ENCODE assay signal across 12 mouse cellular contexts in genomic region chr4:133495711-133496110, GRCm38 (mm10). TPM values are rescaled to one million over a fixed set of nuclear protein-coding genes. Genes with fewer than 3 reads are reported as not detected.
DNase-seq lines count a peak whose midpoint lies in the region; ATAC-seq lines count a peak whose summit lies in the region.
"Had no signal": no experiment of that assay in that cellular context is flagged by ENCODE, and none has a peak within 500 bp of the region (broad histone marks: within the 10 kb centered on the region; RNA-seq: fewer than 3 reads in every experiment).

No protein-coding gene starts in this region.

- H3K4me1 ChIP-seq in heart, embryonic 11.5 days (ENCODE audit: control insufficient read depth, insufficient read depth, low read length): peaks cover 25% of the 10 kb centered on the region
- peaks cover 13% of the 10 kb centered on the region for H3K4me1 ChIP-seq in midbrain, embryonic 14.5 days (ENCODE audit: control insufficient read depth, insufficient read depth, low read length)
- H3K4me1 ChIP-seq in midbrain, embryonic 16.5 days (ENCODE audit: control insufficient read depth, insufficient read depth, low read length): peaks cover 15% of the 10 kb centered on the region

- H3K27ac ChIP-seq in heart, embryonic 11.5 days (ENCODE audit: low read depth, low read length): no peak overlapping the region
- no peak overlapping the region for H3K27ac ChIP-seq in midbrain, embryonic 14.5 days (replicated peaks; ENCODE audit: low read depth, low read length)
- H3K27ac ChIP-seq in midbrain, embryonic 16.5 days (ENCODE audit: low read length): no peak overlapping the region
- H3K27ac ChIP-seq: heart, embryonic 15.5 days had no signal

- H3K4me3 ChIP-seq in heart, embryonic 11.5 days (ENCODE audit: low read depth, low read length): no peak overlapping the region
- no peak overlapping the region for H3K4me3 ChIP-seq in midbrain, embryonic 14.5 days (replicated peaks; ENCODE audit: low read depth, low read length)
- no peak overlapping the region for H3K4me3 ChIP-seq in midbrain, embryonic 16.5 days (ENCODE audit: low read depth, low read length)
- H3K4me3 ChIP-seq: heart, embryonic 15.5 days had no signal

- WGBS in heart, embryonic 11.5 days (ENCODE audit: insufficient replicate concordance): 28% methylated on average over 7 of the region's 7 CpGs
- WGBS in midbrain, embryonic 14.5 days: 35% methylated on average over 7 of the region's 7 CpGs
- 25% methylated on average over 7 of the region's 7 CpGs for WGBS in midbrain, embryonic 16.5 days

- no peaks in the 10 kb centered on the region for H3K36me3 ChIP-seq in heart, embryonic 11.5 days (ENCODE audit: control insufficient read depth, insufficient read depth, low read length)
- no peaks in the 10 kb centered on the region for H3K36me3 ChIP-seq in midbrain, embryonic 14.5 days (ENCODE audit: control insufficient read depth, insufficient read depth, low read length)
- no peaks in the 10 kb centered on the region for H3K36me3 ChIP-seq in midbrain, embryonic 16.5 days (ENCODE audit: control insufficient read depth, insufficient read depth, low read length)
- H3K36me3 ChIP-seq: heart, embryonic 15.5 days had no signal

- intact Hi-C loops in heart, postnatal 10 days (cut with DNase I): loop anchor here (2.0 kb wide), 1 partner anchor 71 kb away; no protein-coding TSS in a partner anchor

- H3K27me3 ChIP-seq in heart, embryonic 11.5 days (ENCODE audit: control insufficient read depth, insufficient read depth, low read length): peaks cover 61% of the 10 kb centered on the region
- H3K27me3 ChIP-seq in midbrain, embryonic 14.5 days (ENCODE audit: control insufficient read depth, insufficient read depth, low read length): peaks cover 63% of the 10 kb centered on the region
- H3K27me3 ChIP-seq in midbrain, embryonic 16.5 days (ENCODE audit: control insufficient read depth, insufficient read depth, low read depth, low read length): peaks cover 40% of the 10 kb centered on the region

- ATAC-seq in heart, embryonic 11.5 days (replicated peaks; ENCODE audit: insufficient number of reproducible peaks, low FRiP score, low TSS enrichment): no peak
- no peak for ATAC-seq in midbrain, embryonic 14.5 days (ENCODE audit: low FRiP score, low TSS enrichment)
- ATAC-seq in midbrain, embryonic 16.5 days: no peak
- no peak for ATAC-seq in granulocyte monocyte progenitor cell, adult 5-6 weeks (replicated peaks; ENCODE audit: poor library complexity, severe bottlenecking)

- H3K9ac ChIP-seq in heart, embryonic 11.5 days (ENCODE audit: low read depth, low read length): no peak overlapping the region
- no peak overlapping the region for H3K9ac ChIP-seq in midbrain, embryonic 14.5 days (replicated peaks; ENCODE audit: low read length)
- H3K9ac ChIP-seq in midbrain, embryonic 16.5 days (ENCODE audit: low read depth, low read length): no peak overlapping the region
- H3K9ac ChIP-seq: heart, embryonic 15.5 days had no signal

- DNase-seq in heart, postnatal 10 days: peak; percentile 63 to 70
- peak; percentile 28 for DNase-seq in midbrain, embryonic 14.5 days
- peak; percentile 66 to 71 for DNase-seq in cerebellum, adult 18-20 months
- peak; percentile 30 for DNase-seq in retina, adult 2 months (ENCODE audit: low read depth, low spot score)
- DNase-seq: layer of hippocampus, adult 9-11 months had no signal

- H3K4me2 ChIP-seq in heart, embryonic 11.5 days: no peak overlapping the region
- no peak overlapping the region for H3K4me2 ChIP-seq in midbrain, embryonic 14.5 days (ENCODE audit: low read length)
- H3K4me2 ChIP-seq in midbrain, embryonic 16.5 days (ENCODE audit: low read length): no peak overlapping the region
- H3K4me2 ChIP-seq: heart, embryonic 15.5 days had no signal

- no peaks in the 10 kb centered on the region for H3K9me3 ChIP-seq in heart, embryonic 11.5 days (replicated peaks; ENCODE audit: control insufficient read depth, low read length)
- no peaks in the 10 kb centered on the region for H3K9me3 ChIP-seq in midbrain, embryonic 14.5 days (ENCODE audit: control insufficient read depth, low read length)
- no peaks in the 10 kb centered on the region for H3K9me3 ChIP-seq in midbrain, embryonic 16.5 days (replicated peaks; ENCODE audit: control insufficient read depth, low read length, poor library complexity, severe bottlenecking)
- H3K9me3 ChIP-seq: heart, embryonic 15.5 days had no signal

RNA-seq across cellular contexts. Expression of gene Trnp1, which starts 2.6 kb away (rescaled TPM):
- total RNA-seq in heart, postnatal 10 days (2021): 1 to 10 TPM; 1.6 to 2.8 TPM
- polyA plus RNA-seq in heart, embryonic 11.5 days (2014; fragmentation: Nextera tagmentation; extraction: Ambion mirVana): 0.94 and 1.4 TPM in 2 replicates
- 5.5 and 7.8 TPM in 2 replicates for polyA plus RNA-seq in midbrain, embryonic 14.5 days (2014; fragmentation: Nextera tagmentation; extraction: Ambion mirVana)
- polyA plus RNA-seq in midbrain, embryonic 16.5 days (2015; fragmentation: Nextera tagmentation; extraction: Ambion mirVana): 5.7 and 8.2 TPM in 2 replicates
- total RNA-seq in granulocyte monocyte progenitor cell, adult 5-6 weeks (2014; fragmentation: Nextera tagmentation): not detected in 2 replicates
- total RNA-seq in granulocyte monocyte progenitor cell, adult 5-6 weeks (2017): not detected in 2 replicates
- polyA plus RNA-seq: liver, embryonic 16.5 days had no signal

RNA-seq across cellular contexts. Expression of gene Tent5b, which starts 15.8 kb away (rescaled TPM):
- 1 to 10 TPM in 1 of 2 experiments, under 1 TPM in 1; 0.87 to 8.5 TPM for total RNA-seq in heart, postnatal 10 days (2021)
- polyA plus RNA-seq in heart, embryonic 11.5 days (2014; fragmentation: Nextera tagmentation; extraction: Ambion mirVana): 0.47 and 0.83 TPM in 2 replicates
- 0.09 and 0.15 TPM in 2 replicates for polyA plus RNA-seq in midbrain, embryonic 14.5 days (2014; fragmentation: Nextera tagmentation; extraction: Ambion mirVana)
- polyA plus RNA-seq in midbrain, embryonic 16.5 days (2015; fragmentation: Nextera tagmentation; extraction: Ambion mirVana): 0.15 TPM in 2 replicates
- not detected in 2 replicates for total RNA-seq in granulocyte monocyte progenitor cell, adult 5-6 weeks (2014; fragmentation: Nextera tagmentation)
- total RNA-seq in granulocyte monocyte progenitor cell, adult 5-6 weeks (2017): not detected in 2 replicates

RNA-seq across cellular contexts. Expression of gene Kdf1, which starts 23.1 kb away (rescaled TPM):
- total RNA-seq in heart, postnatal 10 days (2021): not detected
- polyA plus RNA-seq in heart, embryonic 11.5 days (2014; fragmentation: Nextera tagmentation; extraction: Ambion mirVana): 0.77 and 0.80 TPM in 2 replicates
- polyA plus RNA-seq in midbrain, embryonic 14.5 days (2014; fragmentation: Nextera tagmentation; extraction: Ambion mirVana): 0.19 and 0.37 TPM in 2 replicates
- polyA plus RNA-seq in midbrain, embryonic 16.5 days (2015; fragmentation: Nextera tagmentation; extraction: Ambion mirVana): 0.61 and 0.69 TPM in 2 replicates
- total RNA-seq in granulocyte monocyte progenitor cell, adult 5-6 weeks (2014; fragmentation: Nextera tagmentation): 0.32 TPM in 1 of 2 replicates, not detected in the other
- total RNA-seq in granulocyte monocyte progenitor cell, adult 5-6 weeks (2017): not detected in 2 replicates

RNA-seq across cellular contexts. Expression of gene Nudc, which starts 50.1 kb away (rescaled TPM):
- 10 to 100 TPM; 71.0 to 74.5 TPM for total RNA-seq in heart, postnatal 10 days (2021)
- 221 TPM in 2 replicates for polyA plus RNA-seq in heart, embryonic 11.5 days (2014; fragmentation: Nextera tagmentation; extraction: Ambion mirVana)
- 162 and 163 TPM in 2 replicates for polyA plus RNA-seq in midbrain, embryonic 14.5 days (2014; fragmentation: Nextera tagmentation; extraction: Ambion mirVana)
- 247 and 263 TPM in 2 replicates for polyA plus RNA-seq in midbrain, embryonic 16.5 days (2015; fragmentation: Nextera tagmentation; extraction: Ambion mirVana)
- 246 and 253 TPM in 2 replicates for total RNA-seq in granulocyte monocyte progenitor cell, adult 5-6 weeks (2014; fragmentation: Nextera tagmentation)
- 262 and 283 TPM in 2 replicates for total RNA-seq in granulocyte monocyte progenitor cell, adult 5-6 weeks (2017)

RNA-seq across cellular contexts. Expression of gene Nr0b2, which starts 57.5 kb away (rescaled TPM):
- 10 to 100 TPM; 13.9 to 20.4 TPM for total RNA-seq in heart, postnatal 10 days (2021)
- polyA plus RNA-seq in heart, embryonic 11.5 days (2014; fragmentation: Nextera tagmentation; extraction: Ambion mirVana): 9.6 and 11.0 TPM in 2 replicates
- polyA plus RNA-seq in midbrain, embryonic 14.5 days (2014; fragmentation: Nextera tagmentation; extraction: Ambion mirVana): not detected in 2 replicates
- polyA plus RNA-seq in midbrain, embryonic 16.5 days (2015; fragmentation: Nextera tagmentation; extraction: Ambion mirVana): not detected in 2 replicates
- 4.0 and 6.4 TPM in 2 replicates for total RNA-seq in granulocyte monocyte progenitor cell, adult 5-6 weeks (2014; fragmentation: Nextera tagmentation)
- 1.4 and 2.0 TPM in 2 replicates for total RNA-seq in granulocyte monocyte progenitor cell, adult 5-6 weeks (2017)
- total RNA-seq: MEL had no signal
- polyA plus RNA-seq: urinary bladder, adult 2 months had no signal
